Mouse (Mus musculus) midbrain, embryonic 12.5 days (tissue): ENCODE measurements around the gene Meis2. TPM values are rescaled to one million over a fixed set of nuclear protein-coding genes. Genes with fewer than 3 reads are reported as not detected.

Experiments
- ATAC-seq: fragments of 200-750 bp; cut with Nextera tagmentation; 2 replicates; pipeline ENCODE4 v1.8.0; 2017; ENCODE audit warnings: low read depth, moderate TSS enrichment, moderate library complexity; ENCODE audit not compliant: low FRiP score
- H3K27ac ChIP-seq: fragments of 300-500 bp; sonication (generic); replicated peaks from 2 replicates; pipeline ENCODE4 v1.5.1; 2016; ENCODE audit warnings: mild to moderate bottlenecking
- H3K27me3 ChIP-seq: fragments of 300-500 bp; sonication (generic); 2 replicates; pipeline ENCODE4 v1.6.1; 2016; ENCODE audit warnings: mild to moderate bottlenecking
- H3K36me3 ChIP-seq: fragments of 300-500 bp; sonication (generic); 2 replicates; pipeline ENCODE4 v1.6.1; 2016
- H3K4me1 ChIP-seq: fragments of 300-500 bp; sonication (generic); 2 replicates; pipeline ENCODE4 v1.6.1; 2016
- H3K4me2 ChIP-seq: fragments of 300-500 bp; sonication (generic); replicated peaks from 2 replicates; pipeline ENCODE4 v1.6.1; 2016; ENCODE audit warnings: mild to moderate bottlenecking, moderate library complexity
- H3K4me3 ChIP-seq: fragments of 300-500 bp; sonication (generic); 2 replicates; pipeline ENCODE4 v1.5.1; 2016; ENCODE audit warnings: mild to moderate bottlenecking
- H3K9ac ChIP-seq: fragments of 300-500 bp; sonication (generic); replicated peaks from 2 replicates; pipeline ENCODE4 v1.6.1; 2016; ENCODE audit warnings: mild to moderate bottlenecking, moderate library complexity
- H3K9me3 ChIP-seq: fragments of 300-500 bp; sonication (generic); 2 replicates; pipeline ENCODE4 v1.6.1; 2016; ENCODE audit warnings: mild to moderate bottlenecking
- WGBS: fragments of 180-500 bp; shearing (Covaris S2); methylation state at CpG from one replicate; pipeline ENCODE4 v1.1.7; 2016; 5-methylcytosine and 5-hydroxymethylcytosine counted together
- polyA plus RNA-seq: library from polyadenylated mRNA; unstranded; fragments of >200 nt; fragmentation: Nextera tagmentation; extraction: Ambion mirVana; gene quantifications from 2 replicates; pipeline ENCODE4 v1.2.1, GENCODE M21; 2016

Gene Meis2
- polyA plus RNA-seq, 1 experiment from 2014 or later, result 92.1 TPM

DNA sequence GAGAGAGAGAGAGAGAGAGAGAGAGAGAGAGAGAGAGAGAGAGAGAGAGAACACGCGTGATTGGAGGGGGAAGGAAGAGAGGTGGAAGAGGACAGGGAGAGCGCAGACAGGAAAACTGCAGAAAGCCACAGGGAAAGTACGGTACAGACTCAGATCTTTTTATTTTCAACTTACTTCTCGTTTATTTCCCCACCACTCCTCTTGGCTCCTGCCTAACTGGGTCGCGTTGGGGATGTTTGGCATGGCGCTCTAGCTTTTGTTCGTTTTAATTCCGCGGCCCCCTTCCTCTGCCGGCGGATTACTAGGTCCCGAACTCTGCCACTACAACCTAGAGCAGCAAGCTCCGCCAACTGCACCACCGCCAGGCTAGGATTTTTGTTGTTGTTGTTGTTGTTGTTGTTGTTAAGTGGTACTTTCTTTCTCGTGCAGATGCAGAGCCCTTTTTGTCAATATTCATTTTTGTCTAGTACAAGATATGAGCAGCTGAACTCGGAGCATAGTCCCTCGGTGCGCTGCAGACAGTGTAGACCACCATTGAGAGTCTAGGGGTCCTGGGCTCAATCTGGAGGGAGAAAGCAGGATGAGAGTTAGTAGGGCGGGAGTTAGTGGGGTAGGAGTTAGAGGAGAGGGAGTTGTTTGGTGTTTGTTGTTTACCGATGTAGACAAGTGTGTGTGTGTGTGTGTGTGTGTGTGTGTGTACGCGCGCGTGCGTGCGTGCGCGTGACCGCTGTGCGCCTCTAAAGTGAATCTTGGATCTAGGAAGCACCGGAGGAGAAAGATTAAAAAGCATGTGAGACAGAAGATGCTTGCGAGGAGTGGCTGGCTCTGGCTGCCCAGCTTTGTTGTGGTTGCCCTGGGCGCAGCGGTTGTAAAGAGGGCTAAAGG lies 660 bp upstream of the Meis2 start:
- Histone ChIP-seq H3K36me3 (no peaks in the 10 kb centered on the region), H3K27me3 (peaks cover 18% of the 10 kb centered on the region; the same call in 1 of the 2 replicates), H3K4me1 (peaks cover 23% of the 10 kb centered on the region; the same call in 1 of the 2 replicates), H3K9me3 (no peaks in the 10 kb centered on the region), H3K9ac (peak overlapping the region; percentile 95), H3K27ac (peak overlapping the region; percentile 93), H3K4me3 (peak overlapping the region; percentile 63), H3K4me2 (peak overlapping the region; percentile 81)
- peak; percentile 21 for ATAC-seq
- WGBS, result under 1% methylated on average over 34 of the region's 36 CpGs

DNA sequence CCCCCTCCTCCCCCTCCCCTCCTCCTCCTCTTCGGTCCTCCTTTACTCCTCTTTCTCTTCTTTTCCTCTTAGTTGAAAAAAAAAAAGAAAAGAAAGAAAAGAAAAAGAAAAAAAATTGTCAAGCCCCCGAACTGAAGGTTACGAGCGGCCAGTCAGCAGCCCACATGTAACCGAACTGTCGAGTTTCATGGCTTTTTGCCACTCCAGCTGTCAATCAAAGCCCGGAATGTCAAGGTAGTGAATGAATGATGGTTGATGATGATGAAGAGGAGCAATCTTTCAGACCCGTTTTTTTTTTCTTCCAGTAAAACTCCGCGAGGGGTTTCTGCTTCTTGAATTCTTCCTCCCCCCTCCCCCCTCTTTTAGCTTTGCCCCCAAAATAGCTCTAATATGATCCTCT lies 582 bp downstream of the Meis2 start:
- H3K27ac ChIP-seq, result peak overlapping the region; percentile 93
- peaks cover 16% of the 10 kb centered on the region; the same call in 1 of the 2 replicates for H3K27me3 ChIP-seq
- no peak for ATAC-seq
- H3K9ac ChIP-seq, result peak overlapping the region; percentile 95
- no peaks in the 10 kb centered on the region for H3K9me3 ChIP-seq
- H3K4me3 ChIP-seq, result peak overlapping the region; percentile 63
- under 1% methylated on average over 10 of the region's 10 CpGs for WGBS
- H3K4me2 ChIP-seq, result peak overlapping the region; percentile 81
- H3K4me1 ChIP-seq, result peaks cover 32% of the 10 kb centered on the region
- no peaks in the 10 kb centered on the region for H3K36me3 ChIP-seq

DNA sequence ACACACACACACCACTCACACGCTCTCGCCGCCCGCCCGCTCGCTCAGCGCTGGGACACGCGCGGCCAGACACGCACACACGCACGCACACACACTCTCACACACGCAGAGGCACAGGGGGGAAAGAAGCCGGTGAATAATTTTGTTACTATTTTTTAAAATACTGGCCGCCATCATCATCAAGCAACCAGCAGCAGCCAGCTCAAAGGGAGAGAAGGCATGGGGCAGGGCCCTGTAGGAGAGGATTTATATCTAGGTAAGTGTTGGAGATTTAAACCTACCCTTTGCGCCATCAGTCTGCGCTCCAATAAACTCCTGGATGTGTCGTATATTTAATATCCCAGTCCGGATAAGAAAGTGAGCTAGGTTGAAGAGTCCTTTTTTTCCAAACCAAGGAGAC lies 1.1 kb downstream of the Meis2 start:
- under 1% methylated on average over 16 of the region's 20 CpGs for WGBS
- no peak for ATAC-seq
- peak overlapping the region; percentile 93 for H3K27ac ChIP-seq

DNA sequence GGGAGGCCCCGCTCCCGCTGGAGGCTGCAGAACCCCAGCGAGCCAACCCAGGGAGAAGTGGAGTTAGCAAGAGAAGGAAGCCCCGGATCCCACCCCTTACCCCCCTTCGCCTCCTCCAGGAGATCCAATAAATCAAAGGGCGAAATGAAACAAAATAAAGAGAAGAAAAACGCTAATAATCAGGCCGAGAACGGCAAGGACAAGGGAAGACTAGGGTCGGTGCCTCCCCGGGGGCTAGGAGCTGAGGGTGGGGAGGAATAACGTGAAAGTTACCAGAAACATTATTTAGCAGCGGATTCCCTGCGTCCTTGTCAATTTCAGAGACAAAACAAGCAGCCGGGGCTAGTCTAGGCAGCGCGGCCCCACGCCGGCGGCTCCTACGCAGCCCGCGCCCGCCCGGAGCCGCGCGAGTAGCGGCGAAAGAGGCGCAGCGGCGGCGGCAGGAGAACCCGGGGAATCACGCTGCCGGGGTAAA lies 1.8 kb downstream of the Meis2 start:
- Histone ChIP-seq H3K36me3 (no peaks in the 10 kb centered on the region), H3K4me1 (peaks cover 42% of the 10 kb centered on the region), H3K9ac (peak overlapping the region; percentile 95), H3K27me3 (peaks cover 18% of the 10 kb centered on the region), H3K4me3 (peak overlapping the region; percentile 63), H3K9me3 (no peaks in the 10 kb centered on the region), H3K27ac (peak overlapping the region; percentile 93), H3K4me2 (peak overlapping the region; percentile 81)
- WGBS, result 0% methylated on average over 37 of the region's 37 CpGs
- no peak for ATAC-seq

More for the DNA sequence above, 1.1 kb downstream of the Meis2 start:
- H3K9ac ChIP-seq, result peak overlapping the region; percentile 95
- no peaks in the 10 kb centered on the region for H3K36me3 ChIP-seq
- peaks cover 18% of the 10 kb centered on the region; the same call in 1 of the 2 replicates for H3K27me3 ChIP-seq
- peak overlapping the region; percentile 81 for H3K4me2 ChIP-seq
- no peaks in the 10 kb centered on the region for H3K9me3 ChIP-seq
- peaks cover 35% of the 10 kb centered on the region for H3K4me1 ChIP-seq
- peak overlapping the region; percentile 63 for H3K4me3 ChIP-seq

DNA sequence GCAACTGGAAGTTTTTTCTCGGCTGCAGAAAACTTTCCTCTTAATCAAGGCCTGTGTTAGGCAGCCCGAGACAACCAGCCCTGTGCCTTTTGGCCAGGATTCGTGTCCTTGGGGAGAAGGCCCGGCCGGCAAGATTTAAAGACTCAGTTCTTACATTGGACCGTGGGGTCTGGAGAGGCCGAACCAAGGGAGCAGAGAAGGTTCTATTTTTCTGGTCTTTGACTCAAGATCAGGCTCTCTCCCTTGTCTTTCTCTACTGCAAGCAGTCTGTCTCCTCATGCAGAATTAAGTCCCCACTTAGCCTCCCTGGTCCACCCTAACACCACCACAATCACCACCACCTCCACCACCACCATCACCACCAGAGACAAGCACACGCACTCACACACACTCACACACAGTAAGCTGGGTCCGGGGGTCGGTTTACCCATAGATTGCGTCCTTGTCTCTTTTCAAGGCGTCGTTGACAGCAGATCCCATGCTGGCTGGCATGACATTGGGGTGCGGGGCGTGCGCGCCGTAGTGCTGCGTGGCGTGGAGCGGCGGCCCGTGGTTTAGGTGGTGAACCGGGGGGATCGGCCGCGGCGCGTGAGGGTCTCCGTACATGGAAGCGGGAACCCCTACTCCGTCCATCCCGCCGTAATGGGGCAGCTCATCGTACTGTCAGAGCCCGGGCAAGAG lies 2.7 kb downstream of the Meis2 start:
- WGBS, result under 1% methylated on average over 36 of the region's 36 CpGs
- H3K4me3 ChIP-seq, result peak overlapping the region; percentile 63
- peaks cover 21% of the 10 kb centered on the region for H3K27me3 ChIP-seq
- H3K9me3 ChIP-seq, result no peaks in the 10 kb centered on the region
- H3K4me2 ChIP-seq, result peak overlapping the region; percentile 81
- peaks cover 50% of the 10 kb centered on the region for H3K4me1 ChIP-seq
- no peak for ATAC-seq
- H3K9ac ChIP-seq, result peak overlapping the region; percentile 95
- peak overlapping the region; percentile 93 for H3K27ac ChIP-seq
- no peaks in the 10 kb centered on the region for H3K36me3 ChIP-seq

DNA sequence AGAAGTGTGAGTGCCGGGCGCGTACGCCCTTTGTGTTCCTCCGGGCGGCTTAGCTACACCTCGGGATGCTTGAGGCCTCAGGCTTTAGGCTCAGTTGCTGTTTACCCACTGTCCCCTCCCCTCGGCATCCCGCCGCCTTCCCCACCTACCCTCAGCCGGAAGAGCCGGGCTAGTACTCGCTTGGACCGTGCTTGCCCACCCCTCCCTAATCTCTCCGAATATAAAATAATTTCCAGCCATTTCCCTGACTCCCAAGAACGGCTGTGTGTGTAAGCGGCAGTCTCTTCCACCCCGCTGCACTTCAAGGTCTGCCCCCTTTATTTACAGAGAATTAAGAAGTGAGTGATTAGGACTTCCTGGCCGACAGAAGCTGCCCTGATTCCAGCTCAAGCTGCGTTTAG lies 3.4 kb downstream of the Meis2 start:
- Histone ChIP-seq H3K27ac (peak overlapping the region; percentile 93), H3K9me3 (no peaks in the 10 kb centered on the region), H3K9ac (peak overlapping the region; percentile 95), H3K27me3 (peaks cover 21% of the 10 kb centered on the region), H3K4me2 (peak overlapping the region; percentile 81), H3K4me1 (peaks cover 51% of the 10 kb centered on the region), H3K4me3 (peak overlapping the region; percentile 63), H3K36me3 (no peaks in the 10 kb centered on the region)
- WGBS, result under 1% methylated on average over 20 of the region's 20 CpGs
- ATAC-seq, result no peak

DNA sequence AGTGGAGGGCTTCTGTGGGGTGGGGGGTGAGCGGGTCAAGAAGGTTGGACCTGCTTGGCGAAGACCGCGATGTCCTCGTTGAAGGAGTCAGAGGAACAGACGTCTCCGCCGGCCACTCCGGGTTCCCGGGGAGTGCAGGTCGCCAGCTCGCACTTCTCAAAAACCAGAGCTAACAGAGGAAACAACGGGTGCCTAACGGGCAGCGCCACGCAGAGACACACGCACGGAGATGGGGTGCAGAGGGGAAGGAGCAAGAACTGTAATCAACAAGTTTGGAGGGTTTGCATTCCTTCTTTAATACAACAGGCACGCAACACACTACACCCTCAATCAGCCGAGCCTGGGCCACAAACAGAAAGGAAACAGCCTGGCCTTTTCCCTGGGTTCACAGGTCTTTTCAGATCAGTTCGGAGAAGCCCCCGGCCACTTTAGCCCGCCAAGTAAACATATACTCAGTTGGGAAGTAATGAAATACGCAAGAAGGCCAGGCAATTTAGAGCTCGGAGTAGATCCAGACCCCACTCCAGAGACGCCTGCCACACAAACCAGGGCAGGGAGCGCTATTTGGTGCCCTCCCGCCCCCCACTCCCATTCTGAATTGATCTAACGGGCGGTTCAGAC lies 4.1 kb downstream of the Meis2 start:
- ATAC-seq, result no peak
- H3K9ac ChIP-seq, result peak overlapping the region; percentile 95
- H3K27ac ChIP-seq, result peak overlapping the region; percentile 93
- peaks cover 21% of the 10 kb centered on the region for H3K27me3 ChIP-seq
- H3K4me2 ChIP-seq, result peak overlapping the region; percentile 81
- peaks cover 54% of the 10 kb centered on the region for H3K4me1 ChIP-seq
- H3K9me3 ChIP-seq, result no peaks in the 10 kb centered on the region
- H3K36me3 ChIP-seq, result no peaks in the 10 kb centered on the region
- WGBS, result under 1% methylated on average over 30 of the region's 30 CpGs
- H3K4me3 ChIP-seq, result peak overlapping the region; percentile 63

DNA sequence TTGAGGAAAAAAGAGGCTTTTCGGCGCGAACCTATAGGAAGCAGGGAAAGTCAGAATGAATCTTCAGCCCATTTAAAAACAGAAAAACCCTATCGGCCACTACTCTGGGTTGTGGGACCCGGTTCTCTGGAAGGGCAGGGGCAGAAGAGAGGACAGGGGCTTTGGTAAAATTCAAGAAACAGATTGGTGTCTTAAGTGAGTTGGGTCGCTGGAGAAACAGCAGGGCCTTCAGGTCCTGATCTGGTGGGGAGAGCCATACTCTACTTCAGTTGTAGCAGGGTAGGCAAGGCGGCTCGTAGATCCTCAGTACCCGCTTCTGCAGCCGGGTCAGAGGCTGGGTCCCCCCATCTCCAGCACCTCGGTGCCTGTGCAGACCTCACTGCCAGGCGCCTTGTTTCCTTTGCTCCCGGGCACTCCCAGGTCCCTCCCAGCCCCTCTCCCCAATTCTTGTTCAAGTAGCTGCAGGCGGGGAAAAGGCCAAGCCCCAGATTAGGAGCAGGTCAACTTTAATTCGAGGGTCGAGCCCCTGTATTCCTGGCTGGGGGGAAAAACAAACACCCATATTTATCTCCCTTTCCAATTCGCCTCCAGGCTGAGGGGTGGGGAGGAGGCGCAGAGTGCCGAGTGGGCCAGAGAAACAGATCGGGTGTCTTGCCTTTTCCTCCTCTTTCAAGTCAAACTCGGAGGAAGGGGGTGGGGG lies 4.8 kb downstream of the Meis2 start:
- Histone ChIP-seq H3K4me1 (peaks cover 59% of the 10 kb centered on the region), H3K36me3 (no peaks in the 10 kb centered on the region)
- ATAC-seq, result no peak

DNA sequence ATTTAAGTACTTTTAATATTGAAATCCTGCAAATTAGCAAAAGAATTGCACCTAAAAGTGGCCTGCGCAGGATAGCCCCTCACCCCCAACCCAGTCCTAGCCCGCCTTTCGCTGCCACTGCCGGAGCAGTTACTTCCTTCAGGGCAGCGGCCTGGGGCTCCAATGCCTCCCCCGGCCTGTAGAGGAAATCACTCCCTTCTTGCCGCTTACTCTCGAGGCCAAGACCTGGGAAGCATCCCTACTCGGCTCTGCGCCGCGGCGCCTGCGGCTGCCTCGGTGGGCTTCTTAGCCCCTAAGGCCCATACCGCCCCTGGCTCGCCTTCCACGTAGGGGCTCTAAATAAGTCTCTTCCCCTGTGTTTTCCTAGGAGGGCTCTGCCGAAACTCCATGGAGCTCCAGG lies 5.4 kb downstream of the Meis2 start:
- H3K27me3 ChIP-seq, result peaks cover 21% of the 10 kb centered on the region
- ATAC-seq, result no peak
- no peaks in the 10 kb centered on the region for H3K9me3 ChIP-seq
- H3K4me3 ChIP-seq, result peak overlapping the region; percentile 63
- H3K27ac ChIP-seq, result peak overlapping the region; percentile 93
- peak overlapping the region; percentile 95 for H3K9ac ChIP-seq
- H3K36me3 ChIP-seq, result no peaks in the 10 kb centered on the region
- peak overlapping the region; percentile 81 for H3K4me2 ChIP-seq
- 1% methylated on average over 19 of the region's 19 CpGs for WGBS
- peaks cover 62% of the 10 kb centered on the region for H3K4me1 ChIP-seq

More for the DNA sequence above, 4.8 kb downstream of the Meis2 start:
- Histone ChIP-seq H3K9me3 (no peaks in the 10 kb centered on the region), H3K4me3 (peak overlapping the region; percentile 63), H3K9ac (peak overlapping the region; percentile 95), H3K27ac (peak overlapping the region; percentile 93), H3K27me3 (peaks cover 21% of the 10 kb centered on the region), H3K4me2 (peak overlapping the region; percentile 81)
- WGBS, result 2% methylated on average over 21 of the region's 21 CpGs

DNA sequence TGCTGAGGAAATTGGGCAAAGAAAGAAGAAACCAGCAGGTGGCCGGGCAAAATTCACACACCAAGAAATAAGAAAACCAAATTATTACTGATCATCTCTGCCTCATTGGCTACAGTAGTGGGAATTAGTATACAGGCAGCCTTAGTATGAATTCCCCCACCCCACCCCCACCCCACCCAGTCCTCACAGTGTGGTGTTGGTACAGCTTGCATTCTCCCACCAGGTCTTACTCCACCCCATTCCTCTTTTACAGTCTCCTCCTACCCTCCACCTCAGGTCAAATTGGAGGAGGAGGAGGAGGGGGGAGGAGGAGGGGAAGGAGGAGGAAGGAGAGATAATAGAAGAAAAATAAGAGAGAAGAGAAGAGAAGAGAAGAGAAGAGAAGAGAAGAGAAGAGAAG lies 6.0 kb downstream of the Meis2 start:
- Histone ChIP-seq H3K4me1 (peaks cover 62% of the 10 kb centered on the region), H3K9me3 (no peaks in the 10 kb centered on the region), H3K4me2 (peak overlapping the region; percentile 81), H3K27ac (peak overlapping the region; percentile 93; the same call in 1 of the 2 replicates), H3K9ac (peak overlapping the region; percentile 95), H3K4me3 (peak overlapping the region; percentile 63), H3K27me3 (peaks cover 21% of the 10 kb centered on the region), H3K36me3 (no peaks in the 10 kb centered on the region)
- ATAC-seq, result peak; percentile 28; the same call in 1 of the 2 replicates
- 29% methylated on average over 1 of the region's 1 CpGs for WGBS

DNA sequence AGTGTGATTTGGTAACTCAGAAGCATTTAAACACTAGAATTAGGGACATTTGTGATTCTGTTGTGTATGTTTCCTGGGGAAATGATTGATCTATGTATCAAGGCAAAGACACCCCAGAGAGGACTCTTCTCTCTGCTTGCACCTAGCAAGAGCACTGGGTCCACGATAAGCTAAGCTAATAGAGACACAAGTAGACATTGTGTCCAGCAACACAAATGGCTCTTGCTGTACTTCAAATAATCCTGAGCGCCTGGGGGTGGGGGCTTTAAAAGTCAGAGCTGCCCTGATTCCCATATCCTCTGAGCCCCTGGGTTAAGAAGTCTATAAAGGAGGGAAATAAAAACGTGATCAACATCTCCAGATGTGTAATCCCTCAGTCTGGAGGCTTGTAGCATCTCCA lies 6.6 kb downstream of the Meis2 start:
- Histone ChIP-seq H3K4me3 (peak overlapping the region; percentile 63), H3K9ac (peak overlapping the region; percentile 39; the same call in 1 of the 2 replicates), H3K36me3 (no peaks in the 10 kb centered on the region), H3K27ac (peak overlapping the region; percentile 20; the same call in 1 of the 2 replicates), H3K9me3 (no peaks in the 10 kb centered on the region), H3K27me3 (peaks cover 21% of the 10 kb centered on the region), H3K4me2 (peak overlapping the region; percentile 81), H3K4me1 (peaks cover 64% of the 10 kb centered on the region)
- no peak for ATAC-seq
- 23% methylated on average over 3 of the region's 3 CpGs for WGBS
